Mouse (Mus musculus): ENCODE data around the gene Grasp. TPM values are rescaled to one million over a fixed set of nuclear protein-coding genes. Genes with fewer than 3 reads are reported as not detected.

Gene Grasp
- polyA plus RNA-seq, 1 experiment, result 36.6 TPM

GRCm38 (mm10) chr15:101260387-101260786 is 36.4 kb downstream of the Grasp start:
- TF ChIP-seq CTCF (IDR thresholded peaks at IDR 0.05; ENCODE audit: insufficient read depth, low read length), result no peak
- 0 out of 2 replicates have a peak, but pooled peaks have one; percentile 5 for TF ChIP-seq POLR2A (IDR thresholded peaks at IDR 0.05; ENCODE audit: borderline replicate concordance, extremely low read depth, low read depth, low read length)
- Histone ChIP-seq H3K4me1 (ENCODE audit: control insufficient read depth, insufficient read depth, low read length) (peaks cover 19% of the 10 kb centered on the region), H3K4me3 (replicated peaks; ENCODE audit: extremely low read depth, low read depth, low read length) (no peak overlapping the region)
- DNase-seq, result no peak
- 20% methylated on average over 10 of the region's 10 CpGs for WGBS

- no peak for DNase-seq
- 21% methylated on average over 13 of the region's 13 CpGs for WGBS
- H3K4me3 ChIP-seq (replicated peaks; ENCODE audit: extremely low read depth, low read depth, low read length), result no peak overlapping the region
- peaks cover 21% of the 10 kb centered on the region for H3K4me1 ChIP-seq (ENCODE audit: control insufficient read depth, insufficient read depth, low read length)
- TF ChIP-seq CTCF (IDR thresholded peaks at IDR 0.05; ENCODE audit: insufficient read depth, low read length), result no peak
- TF ChIP-seq POLR2A (IDR thresholded peaks at IDR 0.05; ENCODE audit: borderline replicate concordance, extremely low read depth, low read depth, low read length), result no peak
Measured at GRCm38 (mm10) chr15:101260874-101261622, 37.1 kb downstream of the Grasp start.

- H3K4me3 ChIP-seq (replicated peaks; ENCODE audit: extremely low read depth, low read depth, low read length), result no peak overlapping the region
- TF ChIP-seq POLR2A (IDR thresholded peaks at IDR 0.05; ENCODE audit: borderline replicate concordance, extremely low read depth, low read depth, low read length), result 0 out of 2 replicates have a peak, but pooled peaks have one; percentile 22
- no peak for TF ChIP-seq CTCF (IDR thresholded peaks at IDR 0.05; ENCODE audit: insufficient read depth, low read length)
- WGBS, result 38% methylated on average over 5 of the region's 5 CpGs
- DNase-seq, result no peak
- peaks cover 25% of the 10 kb centered on the region for H3K4me1 ChIP-seq (ENCODE audit: control insufficient read depth, insufficient read depth, low read length)
Measured at GRCm38 (mm10) chr15:101262502-101262901, 38.5 kb downstream of the Grasp start.

GRCm38 (mm10) chr15:101266132-101266963 is 42.4 kb downstream of the Grasp start:
- peak; percentile 95 for TF ChIP-seq POLR2A (IDR thresholded peaks at IDR 0.05; ENCODE audit: borderline replicate concordance, extremely low read depth, low read depth, low read length)
- TF ChIP-seq CTCF (IDR thresholded peaks at IDR 0.05; ENCODE audit: insufficient read depth, low read length), result no peak
- DNase-seq, result peak; percentile 94
- H3K4me3 ChIP-seq (replicated peaks; ENCODE audit: extremely low read depth, low read depth, low read length), result peak overlapping the region; percentile 67
- H3K4me1 ChIP-seq (ENCODE audit: control insufficient read depth, insufficient read depth, low read length), result peaks cover 20% of the 10 kb centered on the region
- 1% methylated on average over 55 of the region's 57 CpGs for WGBS

- WGBS, result 1% methylated on average over 25 of the region's 25 CpGs
- peak; percentile 55 for DNase-seq
- Histone ChIP-seq H3K4me3 (replicated peaks; ENCODE audit: extremely low read depth, low read depth, low read length) (peak overlapping the region; percentile 67), H3K4me1 (ENCODE audit: control insufficient read depth, insufficient read depth, low read length) (peaks cover 18% of the 10 kb centered on the region)
- TF ChIP-seq CTCF (IDR thresholded peaks at IDR 0.05; ENCODE audit: insufficient read depth, low read length) (no peak), POLR2A (IDR thresholded peaks at IDR 0.05; ENCODE audit: borderline replicate concordance, extremely low read depth, low read depth, low read length) (0 out of 2 replicates have a peak, but pooled peaks have one; percentile 38)
Measured at GRCm38 (mm10) chr15:101267053-101268032, 43.4 kb downstream of the Grasp start.

- TF ChIP-seq CTCF (IDR thresholded peaks at IDR 0.05; ENCODE audit: insufficient read depth, low read length) (no peak), POLR2A (IDR thresholded peaks at IDR 0.05; ENCODE audit: borderline replicate concordance, extremely low read depth, low read depth, low read length) (no peak)
- no peak overlapping the region for H3K4me3 ChIP-seq (replicated peaks; ENCODE audit: extremely low read depth, low read depth, low read length)
Measured at GRCm38 (mm10) chr15:101270101-101270820, 46.3 kb downstream of the Grasp start.

GRCm38 (mm10) chr15:101271107-101271506 is 47.1 kb downstream of the Grasp start:
- 77% methylated on average over 3 of the region's 3 CpGs for WGBS

More at GRCm38 (mm10) chr15:101270101-101270820, 46.3 kb downstream of the Grasp start:
- 93% methylated on average over 29 of the region's 29 CpGs for WGBS
- DNase-seq, result no peak
- peaks cover 13% of the 10 kb centered on the region for H3K4me1 ChIP-seq (ENCODE audit: control insufficient read depth, insufficient read depth, low read length)

GRCm38 (mm10) chr15:101271513-101271912 is 47.5 kb downstream of the Grasp start:
- DNase-seq, result no peak
- WGBS, result 84% methylated on average over 15 of the region's 15 CpGs
- TF ChIP-seq POLR2A (IDR thresholded peaks at IDR 0.05; ENCODE audit: borderline replicate concordance, extremely low read depth, low read depth, low read length), result no peak
- no peak for TF ChIP-seq CTCF (IDR thresholded peaks at IDR 0.05; ENCODE audit: insufficient read depth, low read length)
- H3K4me1 ChIP-seq (ENCODE audit: control insufficient read depth, insufficient read depth, low read length), result 0 out of 2 replicates have a peak, but pooled peaks cover 9% of the 10 kb centered on the region
- no peak overlapping the region for H3K4me3 ChIP-seq (replicated peaks; ENCODE audit: extremely low read depth, low read depth, low read length)

More at GRCm38 (mm10) chr15:101271107-101271506, 47.1 kb downstream of the Grasp start:
- DNase-seq, result no peak
- Histone ChIP-seq H3K4me1 (ENCODE audit: control insufficient read depth, insufficient read depth, low read length) (peaks cover 10% of the 10 kb centered on the region), H3K4me3 (replicated peaks; ENCODE audit: extremely low read depth, low read depth, low read length) (no peak overlapping the region)
- TF ChIP-seq CTCF (IDR thresholded peaks at IDR 0.05; ENCODE audit: insufficient read depth, low read length) (no peak), POLR2A (IDR thresholded peaks at IDR 0.05; ENCODE audit: borderline replicate concordance, extremely low read depth, low read depth, low read length) (no peak)

Measured in lung, adult 2 months (tissue).